Mouse (Mus musculus) bone marrow macrophage, adult 2 months (primary cell): ENCODE results near the gene Dpm2. TPM values are rescaled to one million over a fixed set of nuclear protein-coding genes. Genes with fewer than 3 reads are reported as not detected.

ENCODE experiments used
- H3K27ac ChIP-seq: 2 replicates; pipeline ENCODE4 v1.5.1; 2012; ENCODE audit warnings: low read depth, low read length; ENCODE audit not compliant: insufficient read depth
- H3K4me1 ChIP-seq: 2 replicates; pipeline ENCODE4 v1.6.1; 2012; ENCODE audit warnings: low read length; ENCODE audit not compliant: control insufficient read depth, insufficient read depth
- H3K4me3 ChIP-seq: 2 replicates; pipeline ENCODE4 v1.5.1; 2012; ENCODE audit warnings: mild to moderate bottlenecking, low read length, moderate library complexity; ENCODE audit not compliant: insufficient read depth
- CTCF ChIP-seq: IDR thresholded peaks from 2 replicates; pipeline ENCODE4 v1.5.1; 2012; ENCODE audit warnings: low read depth, mild to moderate bottlenecking, low read length, moderate library complexity
- POLR2A ChIP-seq: IDR thresholded peaks from 2 replicates; pipeline ENCODE4 v1.6.1; 2012; ENCODE audit warnings: mild to moderate bottlenecking, low read depth, low read length, borderline replicate concordance
- polyA plus RNA-seq: library from polyadenylated mRNA; stranded (reverse); fragments of >200 nt; gene quantifications from 2 replicates; pipeline ENCODE4 v1.2.4, GENCODE M21; 2012; ENCODE audit not compliant: missing spikeins, insufficient read depth, insufficient read length

The Dpm2 gene
- polyA plus RNA-seq, 1 experiment = 55.6 TPM

GRCm38 (mm10) chr2:32608778-32609435 is 38.2 kb downstream of the Dpm2 start:
- Histone ChIP-seq H3K4me1 (peaks cover 14% of the 10 kb centered on the region), H3K27ac (peak overlapping the region; percentile 83), H3K4me3 (peak overlapping the region; percentile 93)
- TF ChIP-seq CTCF (no peak), POLR2A (no peak)

GRCm38 (mm10) chr2:32610610-32611229 is 40.1 kb downstream of the Dpm2 start:
- peaks cover 14% of the 10 kb centered on the region for H3K4me1 ChIP-seq
- H3K27ac ChIP-seq = no peak overlapping the region
- TF ChIP-seq POLR2A = no peak
- no peak for TF ChIP-seq CTCF
- H3K4me3 ChIP-seq = no peak overlapping the region

- TF ChIP-seq POLR2A (no peak), CTCF (no peak)
- H3K4me3 ChIP-seq = no peak overlapping the region
- H3K27ac ChIP-seq = no peak overlapping the region
- H3K4me1 ChIP-seq = peaks cover 12% of the 10 kb centered on the region
Measured at GRCm38 (mm10) chr2:32612274-32612673, 41.6 kb downstream of the Dpm2 start.

- no peaks in the 10 kb centered on the region for H3K4me1 ChIP-seq
- no peak overlapping the region for H3K27ac ChIP-seq
- TF ChIP-seq POLR2A (no peak), CTCF (no peak)
- no peak overlapping the region for H3K4me3 ChIP-seq
Measured at GRCm38 (mm10) chr2:32617109-32617508, 46.5 kb downstream of the Dpm2 start.

- TF ChIP-seq POLR2A (no peak), CTCF (peak; percentile 49)
- H3K4me1 ChIP-seq = no peaks in the 10 kb centered on the region
- H3K4me3 ChIP-seq = no peak overlapping the region
- H3K27ac ChIP-seq = no peak overlapping the region
Measured at GRCm38 (mm10) chr2:32617601-32618000, 46.9 kb downstream of the Dpm2 start.

GRCm38 (mm10) chr2:32618051-32618450 is 47.4 kb downstream of the Dpm2 start:
- no peak overlapping the region for H3K27ac ChIP-seq
- H3K4me3 ChIP-seq = no peak overlapping the region
- no peak for TF ChIP-seq POLR2A
- no peak for TF ChIP-seq CTCF
- H3K4me1 ChIP-seq = no peaks in the 10 kb centered on the region

- no peak overlapping the region for H3K27ac ChIP-seq
- TF ChIP-seq POLR2A (no peak), CTCF (no peak)
- H3K4me3 ChIP-seq = no peak overlapping the region
- peaks cover 8% of the 10 kb centered on the region for H3K4me1 ChIP-seq
Measured at GRCm38 (mm10) chr2:32620682-32621516, 50.2 kb downstream of the Dpm2 start.

GRCm38 (mm10) chr2:32621517-32621859 is 50.8 kb downstream of the Dpm2 start, which contains the start of gene Ak1:
Ak1 (plus strand) TSS chr2:32621758.
- no peak within 1 kb of the TSS for H3K4me3 ChIP-seq
- TF ChIP-seq POLR2A (no peak), CTCF (no peak)
- H3K27ac ChIP-seq = no peak within 1 kb of the TSS
- peaks cover 14% of the 10 kb centered on the region for H3K4me1 ChIP-seq

Other genes with a start within 250 kb of the Dpm2 start
- gene Ciz1, start 218.5 kb upstream of the Dpm2 start, polyA plus RNA-seq = 101 and 103 TPM in 2 replicates
- 0.66 and 1.1 TPM in 2 replicates for gene Dnm1, start 217.5 kb upstream of the Dpm2 start, polyA plus RNA-seq
- 53.8 and 63.3 TPM in 2 replicates for gene 1110008P14Rik, start 188.9 kb upstream of the Dpm2 start, polyA plus RNA-seq
- 2.1 and 2.4 TPM in 2 replicates for gene Lcn2, start 182.6 kb upstream of the Dpm2 start, polyA plus RNA-seq
- gene Ptges2, start 175.0 kb upstream of the Dpm2 start, polyA plus RNA-seq = 7.4 and 7.9 TPM in 2 replicates
- gene Naif1, start 120.4 kb upstream of the Dpm2 start, polyA plus RNA-seq = 5.5 and 6.0 TPM in 2 replicates
- gene Slc25a25, start 119.4 kb upstream of the Dpm2 start, polyA plus RNA-seq = 4.8 and 6.9 TPM in 2 replicates
- 4.7 and 5.3 TPM in 2 replicates for gene Fam102a, start 35.5 kb upstream of the Dpm2 start, polyA plus RNA-seq
- gene Pip5kl1, start 3.9 kb downstream of the Dpm2 start, polyA plus RNA-seq = not detected in 2 replicates
- gene 9430097D07Rik, start 4.8 kb downstream of the Dpm2 start, polyA plus RNA-seq = not detected in 2 replicates
- gene St6galnac4, start 16.2 kb downstream of the Dpm2 start, polyA plus RNA-seq = 22.0 and 26.9 TPM in 2 replicates
- 30.7 and 35.3 TPM in 2 replicates for gene St6galnac6, start 28.9 kb downstream of the Dpm2 start, polyA plus RNA-seq
- 2.5 and 4.1 TPM in 2 replicates for gene Ak1, start 50.9 kb downstream of the Dpm2 start, polyA plus RNA-seq
- 45.4 and 46.2 TPM in 2 replicates for gene Eng, start 75.7 kb downstream of the Dpm2 start, polyA plus RNA-seq
- gene Fpgs, start 133.3 kb downstream of the Dpm2 start, polyA plus RNA-seq = 4.3 and 5.1 TPM in 2 replicates
- 192 and 210 TPM in 2 replicates for gene Cdk9, start 142.2 kb downstream of the Dpm2 start, polyA plus RNA-seq
- 19.3 and 22.0 TPM in 2 replicates for gene Sh2d3c, start 150.2 kb downstream of the Dpm2 start, polyA plus RNA-seq
- not detected in 2 replicates for gene 6330409D20Rik, start 170.2 kb downstream of the Dpm2 start, polyA plus RNA-seq
- gene Tor2a, start 186.4 kb downstream of the Dpm2 start, polyA plus RNA-seq = 32.1 and 33.9 TPM in 2 replicates
- gene Ttc16, start 204.8 kb downstream of the Dpm2 start, polyA plus RNA-seq = not detected in 2 replicates
- 3.2 and 5.5 TPM in 2 replicates for gene Ptrh1, start 204.9 kb downstream of the Dpm2 start, polyA plus RNA-seq
- not detected in 2 replicates for gene Cfap157, start 213.6 kb downstream of the Dpm2 start, polyA plus RNA-seq